Comparison of ENCODE assay signal across 8 mouse cellular contexts in genomic region chr2:152081641-152082448, GRCm38 (mm10). TPM values are rescaled to one million over a fixed set of nuclear protein-coding genes. Genes with fewer than 3 reads are reported as not detected.
DNase-seq lines count a peak whose midpoint lies in the region; ATAC-seq and TF ChIP-seq lines count a peak whose summit lies in the region.

No protein-coding gene starts in this region.

- peak overlapping the region; percentile 67 to 81 for H3K4me3 ChIP-seq in ES-E14 (ENCODE audit: insufficient read depth in 1 of 2, low read depth in 1 of 2, low read length in 2 of 2, poor library complexity in 1 of 2, severe bottlenecking in 1 of 2)
- H3K4me3 ChIP-seq in forebrain, embryonic 13.5 days: peak overlapping the region; percentile 89

- in situ Hi-C loops in ES-E14 (cut with MboI; ENCODE audit: low sequenced_read_pairs in 2 of 2, unreplicated experiment in 2 of 2): no loop called here

- no peak overlapping the region for H3K27ac ChIP-seq in ES-E14 (ENCODE audit: insufficient read depth, low read depth, low read length, poor library complexity, severe bottlenecking)
- peak overlapping the region; percentile 98 for H3K27ac ChIP-seq in forebrain, embryonic 13.5 days

- H3K27me3 ChIP-seq in forebrain, embryonic 13.5 days: peaks cover 15% of the 10 kb centered on the region; the same call in 1 of the 2 replicates

- H3K9ac ChIP-seq in ES-E14 (ENCODE audit: insufficient read depth, low read depth, low read length, poor library complexity, severe bottlenecking): 0 out of 2 replicates have a peak overlapping the region, but pooled peaks have one; percentile 13
- peak overlapping the region; percentile 99 for H3K9ac ChIP-seq in forebrain, embryonic 13.5 days

- WGBS in forebrain, embryonic 13.5 days: under 1% methylated on average over 77 of the region's 81 CpGs

- peak; percentile 72 for ATAC-seq in forebrain, embryonic 13.5 days

- H3K4me1 ChIP-seq in ES-E14 (ENCODE audit: control insufficient read depth in 2 of 2, insufficient read depth in 2 of 2, low read length in 2 of 2, poor library complexity in 1 of 2): peaks cover 2 to 5% of the 10 kb centered on the region in 2 experiments; a peak in 2 of 4 replicates
- peaks cover 73% of the 10 kb centered on the region for H3K4me1 ChIP-seq in forebrain, embryonic 13.5 days

- peak overlapping the region; percentile 90 for H3K4me2 ChIP-seq in forebrain, embryonic 13.5 days

- intact Hi-C loops in heart, postnatal 14 days (cut with DNase I): no loop called here

- DNase-seq in ES-E14 (ENCODE audit: low read depth, low spot score): no peak
- DNase-seq in c-Kit-positive CD71-positive TER-119-negative erythroid progenitor cells, embryonic 14.5 days (ENCODE audit: low read depth): peak; percentile 44
- peak; percentile 93 to 94 for DNase-seq in heart, postnatal 14 days
- DNase-seq in kidney, postnatal 36 days: peak; percentile 74 to 95
- peak; percentile 88 for DNase-seq in lung, postnatal 10 days
- DNase-seq in ovary, postnatal 36 days (ENCODE audit: low spot score): peak; percentile 90
- peak; percentile 73 to 78 for DNase-seq in thymus, postnatal 36 days

- no peaks in the 10 kb centered on the region for H3K9me3 ChIP-seq in ES-E14 (ENCODE audit: control insufficient read depth, insufficient read depth, low read depth, low read length)
- no peaks in the 10 kb centered on the region for H3K9me3 ChIP-seq in forebrain, embryonic 13.5 days (replicated peaks)

- H3K36me3 ChIP-seq in ES-E14 (ENCODE audit: control insufficient read depth, insufficient read depth, low read length, poor library complexity, severe bottlenecking): no peaks in the 10 kb centered on the region
- H3K36me3 ChIP-seq in forebrain, embryonic 13.5 days (ENCODE audit: poor library complexity, severe bottlenecking): peaks cover 9% of the 10 kb centered on the region; the same call in 1 of the 2 replicates

TF ChIP-seq in ES-E14, 5 proteins besides CTCF, POLR2A, EP300 and RAD21:
- no peak for TF ChIP-seq ZNF384 (IDR thresholded peaks at IDR 0.05; ENCODE audit: low read depth, low read length)
- TF ChIP-seq HCFC1 (IDR thresholded peaks at IDR 0.05; ENCODE audit: borderline replicate concordance, insufficient read depth, low read length): no peak
- no peak for TF ChIP-seq MAFK (IDR thresholded peaks at IDR 0.05; ENCODE audit: insufficient read depth, low read depth, low read length)
- TF ChIP-seq ZC3H11A (IDR thresholded peaks at IDR 0.05; ENCODE audit: borderline replicate concordance, low read depth, low read length): no peak
- TF ChIP-seq CHD2 (IDR thresholded peaks at IDR 0.05; ENCODE audit: low read depth, low read length): no peak
TF ChIP-seq in ES-E14: peak in this region for 0.

RNA-seq across cellular contexts. Expression of gene Scrt2, which starts 0.5 kb away (rescaled TPM):
- total RNA-seq in ES-E14 (2012; rRNA removed): 0.04 and 0.37 TPM in 2 replicates
- polyA plus RNA-seq in forebrain, embryonic 13.5 days (2015; fragmentation: Nextera tagmentation; extraction: Ambion mirVana): 17.5 and 19.9 TPM in 2 replicates
- not detected for total RNA-seq in heart, postnatal 14 days (2021)

RNA-seq across cellular contexts. Expression of gene Srxn1, which starts 23.5 kb away (rescaled TPM):
- total RNA-seq in ES-E14 (2012; rRNA removed): 16.0 and 18.3 TPM in 2 replicates
- polyA plus RNA-seq in forebrain, embryonic 13.5 days (2015; fragmentation: Nextera tagmentation; extraction: Ambion mirVana): 10.3 and 10.7 TPM in 2 replicates
- 10 to 100 TPM in 1 of 2 experiments, 1 to 10 TPM in 1; 9.8 to 11.9 TPM for total RNA-seq in heart, postnatal 14 days (2021)
